Mouse (Mus musculus): ENCODE results near the gene Rassf9. TPM values are rescaled to one million over a fixed set of nuclear protein-coding genes. Genes with fewer than 3 reads are reported as not detected.
A peak's percentile ranks its signal among the peaks of the same experiment; 100 is the strongest.

Rassf9 gene
- polyA plus RNA-seq (2012; rRNA removed): 0.92 and 1.5 TPM in 2 replicates

DNA sequence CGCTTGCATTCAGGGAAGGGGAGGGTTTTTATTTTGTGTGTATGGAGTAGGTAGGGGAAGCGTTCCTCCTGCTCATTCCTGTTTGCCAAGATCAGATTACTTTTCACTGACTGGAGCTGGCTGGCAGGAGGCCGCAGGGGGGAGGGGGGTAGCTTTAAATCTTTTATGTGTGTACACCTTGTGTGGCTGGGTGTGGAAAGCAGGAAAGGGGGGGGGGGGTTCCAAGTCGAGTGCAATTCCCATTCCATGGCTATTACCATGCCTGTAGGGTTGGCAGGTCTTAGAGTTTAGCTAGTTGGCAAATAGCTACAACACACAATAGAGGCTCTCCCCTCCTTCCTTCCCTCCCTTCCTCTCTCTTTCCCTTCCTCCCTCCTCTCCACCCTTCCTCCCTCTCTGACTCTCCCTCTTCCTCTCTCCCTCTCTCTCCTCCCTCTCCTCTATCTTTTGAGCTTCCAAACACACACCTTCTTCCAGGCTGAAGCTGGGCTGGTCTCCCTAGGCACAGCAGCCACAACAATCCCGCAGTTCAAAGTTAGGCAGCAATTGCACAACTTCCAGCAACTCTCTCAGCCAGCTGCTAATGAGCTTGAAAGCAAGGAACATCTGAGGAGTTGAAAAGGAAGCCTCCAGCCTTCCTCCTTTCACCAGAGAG, at the start of gene Rassf9:
Rassf9 (plus strand) TSS at position 416 of the 655 bp plus-strand sequence.
- Histone ChIP-seq H3K36me3 (ENCODE audit: control insufficient read depth, insufficient read depth, low read length) (no peaks in the 10 kb centered on the region), H3K27me3 (replicated peaks; ENCODE audit: control insufficient read depth, insufficient read depth, low read length) (no peaks in the 10 kb centered on the region), H3K4me1 (ENCODE audit: control insufficient read depth, insufficient read depth, low read length) (peaks cover 3% of the 10 kb centered on the region), H3K4me3 (ENCODE audit: insufficient read depth, low read depth, low read length) (peak within 1 kb of the TSS; percentile 57), H3K27ac (ENCODE audit: insufficient read depth, low read depth, low read length) (peak within 1 kb of the TSS; percentile 94)
- WGBS: 14% methylated on average over 5 of the region's 5 CpGs
- TF ChIP-seq POLR2A (IDR thresholded peaks at IDR 0.05; ENCODE audit: low read depth, low read length) (no peak), CTCF (conservative IDR thresholded peaks at IDR 0.05; ENCODE audit: insufficient read depth, insufficient read length, low read depth, low read length) (no peak)
- peak; percentile 82 for DNase-seq

DNA sequence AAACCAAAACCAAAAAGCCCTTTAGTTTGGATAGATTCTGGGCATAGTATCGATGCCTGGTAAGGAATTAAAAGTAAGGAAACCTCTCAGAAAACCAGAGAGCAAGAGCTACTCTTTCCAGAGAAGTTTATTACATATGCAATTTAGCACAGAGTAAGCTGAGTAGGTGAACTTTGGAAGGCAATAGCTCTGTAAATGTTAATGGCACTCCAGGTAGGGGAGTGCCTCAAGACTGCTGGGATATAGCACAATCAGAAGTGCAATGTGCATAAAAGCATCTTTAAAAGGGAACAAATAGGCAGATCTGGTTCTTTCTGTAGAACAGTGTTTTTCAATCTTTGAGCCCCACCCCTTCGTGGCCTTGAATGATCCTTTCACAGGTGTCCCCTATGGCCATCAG, 42.6 kb upstream of the Rassf9 start:
- Histone ChIP-seq H3K4me1 (ENCODE audit: control insufficient read depth, insufficient read depth, low read length) (no peaks in the 10 kb centered on the region), H3K27me3 (replicated peaks; ENCODE audit: control insufficient read depth, insufficient read depth, low read length) (no peaks in the 10 kb centered on the region; the same call in 1 of the 2 replicates), H3K36me3 (ENCODE audit: control insufficient read depth, insufficient read depth, low read length) (no peaks in the 10 kb centered on the region), H3K4me3 (ENCODE audit: insufficient read depth, low read depth, low read length) (no peak overlapping the region), H3K27ac (ENCODE audit: insufficient read depth, low read depth, low read length) (no peak overlapping the region)
- WGBS: 87% methylated on average over 2 of the region's 2 CpGs
- TF ChIP-seq POLR2A (IDR thresholded peaks at IDR 0.05; ENCODE audit: low read depth, low read length) (no peak), CTCF (conservative IDR thresholded peaks at IDR 0.05; ENCODE audit: insufficient read depth, insufficient read length, low read depth, low read length) (no peak)
- DNase-seq: no peak

DNA sequence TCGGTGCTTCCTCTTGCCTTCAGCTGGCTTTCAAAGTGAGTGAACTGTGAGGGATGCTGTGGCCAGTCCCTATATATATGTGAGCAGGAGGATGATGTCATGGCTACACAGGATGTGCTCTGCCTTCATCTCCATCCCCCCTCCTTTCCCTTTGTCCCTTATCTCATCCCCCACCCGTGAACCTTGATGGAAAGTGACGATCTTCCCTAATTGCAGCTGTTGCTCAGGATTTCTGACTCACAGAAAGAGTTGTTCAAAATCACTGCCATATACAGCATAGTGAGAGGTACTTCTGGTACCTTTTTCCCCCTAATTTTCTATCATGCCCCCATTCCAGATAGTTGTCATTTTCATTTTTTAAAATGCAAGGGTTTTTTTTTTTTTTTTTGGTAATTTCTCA, 21.6 kb upstream of the Rassf9 start, which contains the start of gene Nts:
Nts (minus strand) TSS at position 101 of the 400 bp plus-strand sequence.
- DNase-seq: no peak
- Histone ChIP-seq H3K4me1 (ENCODE audit: control insufficient read depth, insufficient read depth, low read length) (no peaks in the 10 kb centered on the region), H3K4me3 (ENCODE audit: insufficient read depth, low read depth, low read length) (no peak within 1 kb of the TSS), H3K27me3 (replicated peaks; ENCODE audit: control insufficient read depth, insufficient read depth, low read length) (no peaks in the 10 kb centered on the region), H3K36me3 (ENCODE audit: control insufficient read depth, insufficient read depth, low read length) (no peaks in the 10 kb centered on the region), H3K27ac (ENCODE audit: insufficient read depth, low read depth, low read length) (no peak within 1 kb of the TSS)
- no peak for TF ChIP-seq CTCF (conservative IDR thresholded peaks at IDR 0.05; ENCODE audit: insufficient read depth, insufficient read length, low read depth, low read length)
- no peak for TF ChIP-seq POLR2A (IDR thresholded peaks at IDR 0.05; ENCODE audit: low read depth, low read length)
- WGBS: 18% methylated on average over 3 of the region's 3 CpGs

DNA sequence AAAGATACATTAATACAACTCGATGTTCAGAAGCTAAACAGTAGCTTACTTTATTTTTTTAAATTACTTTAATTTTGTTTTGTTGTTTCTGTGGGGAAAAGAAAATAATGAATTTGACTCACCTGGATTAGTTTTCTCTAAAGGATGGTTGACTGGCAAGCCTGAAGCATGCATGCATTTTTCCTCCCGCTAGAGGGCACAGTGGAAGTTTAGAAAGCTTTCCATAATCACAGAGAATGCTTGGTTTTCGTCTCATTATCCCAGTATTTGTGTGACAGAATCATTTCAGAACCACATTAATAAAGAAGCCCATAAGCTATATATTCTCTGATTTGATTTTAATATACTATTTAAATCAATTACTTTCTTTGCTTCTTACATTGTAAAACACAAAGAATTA, 20.2 kb upstream of the Rassf9 start:
- Histone ChIP-seq H3K27ac (ENCODE audit: insufficient read depth, low read depth, low read length) (no peak overlapping the region), H3K27me3 (replicated peaks; ENCODE audit: control insufficient read depth, insufficient read depth, low read length) (no peaks in the 10 kb centered on the region), H3K36me3 (ENCODE audit: control insufficient read depth, insufficient read depth, low read length) (no peaks in the 10 kb centered on the region), H3K4me3 (ENCODE audit: insufficient read depth, low read depth, low read length) (no peak overlapping the region), H3K4me1 (ENCODE audit: control insufficient read depth, insufficient read depth, low read length) (no peaks in the 10 kb centered on the region)
- WGBS: 7% methylated on average over 3 of the region's 3 CpGs
- peak; percentile 37 for DNase-seq
- TF ChIP-seq POLR2A (IDR thresholded peaks at IDR 0.05; ENCODE audit: low read depth, low read length) (no peak), CTCF (conservative IDR thresholded peaks at IDR 0.05; ENCODE audit: insufficient read depth, insufficient read length, low read depth, low read length) (peak; percentile 50)

DNA sequence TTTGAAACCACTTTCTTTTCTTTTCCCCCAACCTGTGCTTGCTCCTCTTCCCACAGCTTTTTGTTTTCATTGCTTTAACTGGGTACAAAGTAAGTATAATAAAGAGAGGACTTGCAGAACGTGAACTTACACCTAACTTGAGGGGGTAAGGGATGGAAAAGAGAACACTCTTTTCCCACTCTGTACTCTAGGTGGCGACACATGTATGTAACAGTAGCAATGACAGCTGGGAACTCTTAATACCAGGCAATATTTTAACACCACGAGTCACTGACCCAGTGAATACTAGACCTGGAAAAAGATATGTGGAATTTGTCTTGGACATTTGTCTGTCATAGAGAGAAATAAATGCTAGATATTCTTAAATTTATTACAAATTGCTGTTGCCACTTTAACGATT, 13.3 kb upstream of the Rassf9 start:
- peak; percentile 65 for DNase-seq
- 18% methylated on average over 4 of the region's 4 CpGs for whole genome bisulfite sequencing
- H3K27me3 ChIP-seq (replicated peaks; ENCODE audit: control insufficient read depth, insufficient read depth, low read length): no peaks in the 10 kb centered on the region
- no peak for TF ChIP-seq POLR2A (IDR thresholded peaks at IDR 0.05; ENCODE audit: low read depth, low read length)
- no peak; the same call in 1 of the 2 replicates for TF ChIP-seq CTCF (conservative IDR thresholded peaks at IDR 0.05; ENCODE audit: insufficient read depth, insufficient read length, low read depth, low read length)
- H3K4me1 ChIP-seq (ENCODE audit: control insufficient read depth, insufficient read depth, low read length): no peaks in the 10 kb centered on the region
- H3K4me3 ChIP-seq (ENCODE audit: insufficient read depth, low read depth, low read length): no peak overlapping the region
- no peak overlapping the region for H3K27ac ChIP-seq (ENCODE audit: insufficient read depth, low read depth, low read length)
- H3K36me3 ChIP-seq (ENCODE audit: control insufficient read depth, insufficient read depth, low read length): no peaks in the 10 kb centered on the region

DNA sequence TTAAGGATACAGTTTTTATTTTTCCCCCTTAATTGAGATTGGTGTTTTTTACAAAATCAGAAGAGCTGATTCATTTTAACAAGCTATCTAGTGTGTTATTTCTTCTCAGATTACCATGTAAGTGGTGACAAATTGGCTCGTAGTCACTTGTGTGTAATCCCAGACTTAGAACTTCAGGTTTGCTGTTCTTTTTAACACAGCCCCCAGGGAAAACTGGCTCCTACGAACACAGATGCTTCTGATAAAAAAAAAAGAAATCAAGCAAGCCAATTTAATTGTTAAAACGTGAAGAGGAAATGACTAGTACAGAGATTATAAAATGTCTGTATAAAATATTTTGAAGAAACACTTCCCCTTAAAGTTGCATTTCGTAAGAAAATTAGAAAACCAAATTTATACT, 4.6 kb upstream of the Rassf9 start:
- Histone ChIP-seq H3K36me3 (ENCODE audit: control insufficient read depth, insufficient read depth, low read length) (no peaks in the 10 kb centered on the region), H3K4me1 (ENCODE audit: control insufficient read depth, insufficient read depth, low read length) (peaks cover 3% of the 10 kb centered on the region), H3K4me3 (ENCODE audit: insufficient read depth, low read depth, low read length) (no peak overlapping the region), H3K27me3 (replicated peaks; ENCODE audit: control insufficient read depth, insufficient read depth, low read length) (no peaks in the 10 kb centered on the region), H3K27ac (ENCODE audit: insufficient read depth, low read depth, low read length) (no peak overlapping the region)
- TF ChIP-seq CTCF (conservative IDR thresholded peaks at IDR 0.05; ENCODE audit: insufficient read depth, insufficient read length, low read depth, low read length) (no peak), POLR2A (IDR thresholded peaks at IDR 0.05; ENCODE audit: low read depth, low read length) (no peak)
- WGBS: 19% methylated on average over 4 of the region's 4 CpGs
- DNase-seq: no peak

DNA sequence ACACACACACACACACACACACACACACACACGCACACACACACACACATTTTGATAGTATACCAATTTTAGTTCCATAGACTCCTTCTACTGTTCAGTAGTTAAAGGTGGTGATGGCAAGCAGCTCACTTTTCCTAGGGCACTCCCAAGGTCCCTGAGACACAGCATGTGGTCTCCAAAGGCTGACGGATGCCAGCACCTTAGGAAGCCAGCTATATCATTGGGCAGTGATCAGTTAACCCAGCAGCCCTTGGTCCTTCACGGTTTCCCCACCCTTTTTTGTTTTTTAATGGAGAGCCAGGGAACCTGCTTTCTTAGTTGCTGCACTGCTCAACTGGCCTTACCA, 588 bp upstream of the Rassf9 start:
- Histone ChIP-seq H3K27ac (ENCODE audit: insufficient read depth, low read depth, low read length) (peak overlapping the region; percentile 41), H3K4me3 (ENCODE audit: insufficient read depth, low read depth, low read length) (peak overlapping the region; percentile 57), H3K36me3 (ENCODE audit: control insufficient read depth, insufficient read depth, low read length) (no peaks in the 10 kb centered on the region), H3K27me3 (replicated peaks; ENCODE audit: control insufficient read depth, insufficient read depth, low read length) (no peaks in the 10 kb centered on the region), H3K4me1 (ENCODE audit: control insufficient read depth, insufficient read depth, low read length) (peaks cover 3% of the 10 kb centered on the region)
- 36% methylated on average over 3 of the region's 3 CpGs for WGBS
- no peak for TF ChIP-seq CTCF (conservative IDR thresholded peaks at IDR 0.05; ENCODE audit: insufficient read depth, insufficient read length, low read depth, low read length)
- TF ChIP-seq POLR2A (IDR thresholded peaks at IDR 0.05; ENCODE audit: low read depth, low read length): no peak
- DNase-seq: no peak
